Mouse (Mus musculus) ovary, postnatal 10 days (tissue): Measurements from ENCODE around the gene Plekhj1.
"Not testable (repeated sequence)": the region's sequence is repeated elsewhere in the genome, so short reads cannot be mapped to it uniquely, and the experiment has no call there.

Source experiments
- DNase-seq: peaks from one replicate; pipeline ENCODE4 v3.0.0; 2022; ENCODE audit warnings: low spot score

The Plekhj1 gene

GRCm38 (mm10) chr10:80798150-80799006 lies at the start of gene Plekhj1, which contains the start of gene Sf3a2:
Plekhj1 (minus strand) TSS chr10:80798626.
Sf3a2 (plus strand) TSS chr10:80798198.
- peak; percentile 95 for DNase-seq

- DNase-seq, result no peak
Measured at GRCm38 (mm10) chr10:80845732-80846131, 47.3 kb upstream of the Plekhj1 start.

- DNase-seq, result no peak
Measured at GRCm38 (mm10) chr10:80845055-80845693, 46.7 kb upstream of the Plekhj1 start.

- DNase-seq, result no peak
Measured at GRCm38 (mm10) chr10:80843931-80844547, 45.6 kb upstream of the Plekhj1 start, which contains the start of gene Lingo3. Lingo3 (minus strand) TSS chr10:80844039.

GRCm38 (mm10) chr10:80843087-80843930 lies 44.9 kb upstream of the Plekhj1 start:
- DNase-seq, result no peak

- DNase-seq, result no peak
Measured at GRCm38 (mm10) chr10:80842334-80842733, 43.9 kb upstream of the Plekhj1 start.

GRCm38 (mm10) chr10:80841685-80842084 lies 43.3 kb upstream of the Plekhj1 start:
- no peak for DNase-seq

- DNase-seq, result no peak
Measured at GRCm38 (mm10) chr10:80839848-80840247, 41.4 kb upstream of the Plekhj1 start.

GRCm38 (mm10) chr10:80838346-80838912 lies 40.0 kb upstream of the Plekhj1 start:
- DNase-seq, result no peak

GRCm38 (mm10) chr10:80837827-80838226 lies 39.4 kb upstream of the Plekhj1 start:
- DNase-seq, result no peak

- no peak for DNase-seq
Measured at GRCm38 (mm10) chr10:80836949-80837379, 38.5 kb upstream of the Plekhj1 start.

- no peak for DNase-seq
Measured at GRCm38 (mm10) chr10:80835617-80836016, 37.2 kb upstream of the Plekhj1 start.

- no peak for DNase-seq
Measured at GRCm38 (mm10) chr10:80832818-80833217, 34.4 kb upstream of the Plekhj1 start.

- no peak for DNase-seq
Measured at GRCm38 (mm10) chr10:80831136-80831535, 32.7 kb upstream of the Plekhj1 start.

- no peak for DNase-seq
Measured at GRCm38 (mm10) chr10:80829359-80830278, 31.2 kb upstream of the Plekhj1 start.

GRCm38 (mm10) chr10:80828587-80828986 lies 30.2 kb upstream of the Plekhj1 start:
- DNase-seq, result not testable (repeated sequence)

- no peak for DNase-seq
Measured at GRCm38 (mm10) chr10:80827870-80828420, 29.5 kb upstream of the Plekhj1 start.

- DNase-seq, result no peak
Measured at GRCm38 (mm10) chr10:80827063-80827869, 28.8 kb upstream of the Plekhj1 start.
